In genomic region chr14:41072229-41072943, GRCm38 (mm10) we compare ENCODE assay signal across 8 mouse cellular contexts. TPM values are rescaled to one million over a fixed set of nuclear protein-coding genes. Genes with fewer than 3 reads are reported as not detected.
DNase-seq lines count a peak whose midpoint lies in the region; ATAC-seq and TF ChIP-seq lines count a peak whose summit lies in the region.

Gene Dydc1 (plus strand): TSS chr14:41072911.

- no peak within 1 kb of the TSS for H3K4me3 ChIP-seq in thymus, adult 2 months (ENCODE audit: control insufficient read depth, insufficient read depth, low read length)
- peak within 1 kb of the TSS; percentile 28 for H3K4me3 ChIP-seq in embryonic facial prominence, embryonic 11.5 days (ENCODE audit: low read depth, low read length)
- H3K4me3 ChIP-seq in heart, embryonic 12.5 days: peak within 1 kb of the TSS; percentile 51
- H3K4me3 ChIP-seq in kidney, embryonic 15.5 days (replicated peaks): peak within 1 kb of the TSS; percentile 49
- peak within 1 kb of the TSS; percentile 42 for H3K4me3 ChIP-seq in limb, embryonic 15.5 days
- peak within 1 kb of the TSS; percentile 43 for H3K4me3 ChIP-seq in midbrain, postnatal 0 days (ENCODE audit: low read depth, low read length)
- H3K4me3 ChIP-seq in stomach, embryonic 16.5 days (replicated peaks; ENCODE audit: low read length): peak within 1 kb of the TSS; percentile 49

- DNase-seq in thymus, adult 2 months: peak; percentile 2
- DNase-seq in thymus, postnatal 0 days (ENCODE audit: low spot score): no peak
- peak; percentile 79 for DNase-seq in embryonic facial prominence, embryonic 11.5 days (ENCODE audit: low spot score)
- DNase-seq in midbrain, postnatal 0 days (ENCODE audit: low spot score): peak; percentile 81

- no peaks in the 10 kb centered on the region for H3K27me3 ChIP-seq in thymus, adult 2 months (ENCODE audit: control insufficient read depth, insufficient read depth, low read length)
- H3K27me3 ChIP-seq in embryonic facial prominence, embryonic 11.5 days (ENCODE audit: control insufficient read depth, insufficient read depth, low read length): no peaks in the 10 kb centered on the region
- no peaks in the 10 kb centered on the region for H3K27me3 ChIP-seq in heart, embryonic 12.5 days (replicated peaks)
- no peaks in the 10 kb centered on the region for H3K27me3 ChIP-seq in kidney, embryonic 15.5 days
- no peaks in the 10 kb centered on the region for H3K27me3 ChIP-seq in limb, embryonic 15.5 days
- no peaks in the 10 kb centered on the region for H3K27me3 ChIP-seq in midbrain, postnatal 0 days (ENCODE audit: insufficient read depth, low read length)
- H3K27me3 ChIP-seq in stomach, embryonic 16.5 days (ENCODE audit: control insufficient read depth, insufficient read depth, low read length): no peaks in the 10 kb centered on the region

- TF ChIP-seq CTCF in thymus, adult 2 months (IDR thresholded peaks at IDR 0.05; ENCODE audit: borderline replicate concordance, control insufficient read depth, extremely low read depth, insufficient read depth, low read length, poor library complexity): no peak
- TF ChIP-seq CTCF in midbrain, postnatal 0 days (IDR thresholded peaks at IDR 0.05): no peak

- peak within 1 kb of the TSS; percentile 60 for H3K4me2 ChIP-seq in embryonic facial prominence, embryonic 11.5 days (ENCODE audit: low read depth, low read length)
- peak within 1 kb of the TSS; percentile 92 for H3K4me2 ChIP-seq in heart, embryonic 12.5 days
- H3K4me2 ChIP-seq in kidney, embryonic 15.5 days: peak within 1 kb of the TSS; percentile 76
- H3K4me2 ChIP-seq in limb, embryonic 15.5 days: peak within 1 kb of the TSS; percentile 62
- peak within 1 kb of the TSS; percentile 80 for H3K4me2 ChIP-seq in midbrain, postnatal 0 days (ENCODE audit: low read depth, low read length, poor library complexity, severe bottlenecking)
- peak within 1 kb of the TSS; percentile 69 for H3K4me2 ChIP-seq in stomach, embryonic 16.5 days (ENCODE audit: low read depth, low read length)

- H3K9ac ChIP-seq in embryonic facial prominence, embryonic 11.5 days (replicated peaks; ENCODE audit: low read length): no peak within 1 kb of the TSS
- peak within 1 kb of the TSS; percentile 22; the same call in 1 of the 2 replicates for H3K9ac ChIP-seq in heart, embryonic 12.5 days
- 0 out of 2 replicates have a peak within 1 kb of the TSS, but pooled peaks have one; percentile 21 for H3K9ac ChIP-seq in kidney, embryonic 15.5 days
- H3K9ac ChIP-seq in limb, embryonic 15.5 days: 0 out of 2 replicates have a peak within 1 kb of the TSS, but pooled peaks have one; percentile 14
- no peak within 1 kb of the TSS; the same call in 1 of the 2 replicates for H3K9ac ChIP-seq in midbrain, postnatal 0 days (replicated peaks; ENCODE audit: low read length, poor library complexity, severe bottlenecking)
- 0 out of 2 replicates have a peak within 1 kb of the TSS, but pooled peaks have one; percentile 26 for H3K9ac ChIP-seq in stomach, embryonic 16.5 days (ENCODE audit: low read length)

- H3K36me3 ChIP-seq in thymus, adult 2 months (ENCODE audit: control insufficient read depth, insufficient read depth, low read length): no peaks in the 10 kb centered on the region
- H3K36me3 ChIP-seq in embryonic facial prominence, embryonic 11.5 days (replicated peaks; ENCODE audit: control insufficient read depth, insufficient read depth, low read depth, low read length): no peaks in the 10 kb centered on the region
- no peaks in the 10 kb centered on the region for H3K36me3 ChIP-seq in heart, embryonic 12.5 days
- no peaks in the 10 kb centered on the region for H3K36me3 ChIP-seq in kidney, embryonic 15.5 days
- no peaks in the 10 kb centered on the region for H3K36me3 ChIP-seq in limb, embryonic 15.5 days
- no peaks in the 10 kb centered on the region for H3K36me3 ChIP-seq in midbrain, postnatal 0 days (ENCODE audit: insufficient read depth, low read length)
- H3K36me3 ChIP-seq in stomach, embryonic 16.5 days (ENCODE audit: control insufficient read depth, insufficient read depth, low read length): no peaks in the 10 kb centered on the region

- TF ChIP-seq POLR2A in thymus, adult 2 months (IDR thresholded peaks at IDR 0.05; ENCODE audit: control insufficient read depth, extremely low read depth, insufficient read depth, low read length, poor library complexity): no peak

- ATAC-seq in embryonic facial prominence, embryonic 11.5 days (replicated peaks; ENCODE audit: insufficient number of reproducible peaks, low FRiP score, low TSS enrichment, low read depth): peak; percentile 93
- ATAC-seq in heart, embryonic 12.5 days (ENCODE audit: insufficient number of reproducible peaks, low FRiP score): peak; percentile 66
- peak; percentile 91 for ATAC-seq in kidney, embryonic 15.5 days (replicated peaks; ENCODE audit: low FRiP score)
- ATAC-seq in limb, embryonic 15.5 days (ENCODE audit: insufficient number of reproducible peaks, low FRiP score, low TSS enrichment, low read depth): no peak
- ATAC-seq in midbrain, postnatal 0 days (ENCODE audit: low FRiP score): peak; percentile 89
- ATAC-seq in stomach, embryonic 16.5 days (ENCODE audit: insufficient read depth, low FRiP score): peak; percentile 75

- no peak within 1 kb of the TSS for H3K27ac ChIP-seq in thymus, adult 2 months (ENCODE audit: control insufficient read depth, insufficient read depth, low read length)
- no peak within 1 kb of the TSS for H3K27ac ChIP-seq in embryonic facial prominence, embryonic 11.5 days (replicated peaks; ENCODE audit: low read depth, low read length)
- no peak within 1 kb of the TSS for H3K27ac ChIP-seq in heart, embryonic 12.5 days (ENCODE audit: poor library complexity, severe bottlenecking)
- no peak within 1 kb of the TSS for H3K27ac ChIP-seq in kidney, embryonic 15.5 days
- H3K27ac ChIP-seq in limb, embryonic 15.5 days: no peak within 1 kb of the TSS
- H3K27ac ChIP-seq in midbrain, postnatal 0 days (ENCODE audit: low read depth, low read length): no peak within 1 kb of the TSS
- H3K27ac ChIP-seq in stomach, embryonic 16.5 days (ENCODE audit: low read length): no peak within 1 kb of the TSS

- H3K4me1 ChIP-seq in thymus, adult 2 months (replicated peaks; ENCODE audit: control insufficient read depth, insufficient read depth, low read length): no peaks in the 10 kb centered on the region
- H3K4me1 ChIP-seq in embryonic facial prominence, embryonic 11.5 days (ENCODE audit: control insufficient read depth, insufficient read depth, low read length): no peaks in the 10 kb centered on the region
- peaks cover 7% of the 10 kb centered on the region; the same call in 1 of the 2 replicates for H3K4me1 ChIP-seq in heart, embryonic 12.5 days (replicated peaks)
- peaks cover 11% of the 10 kb centered on the region for H3K4me1 ChIP-seq in kidney, embryonic 15.5 days
- H3K4me1 ChIP-seq in limb, embryonic 15.5 days: peaks cover 9% of the 10 kb centered on the region
- no peaks in the 10 kb centered on the region for H3K4me1 ChIP-seq in midbrain, postnatal 0 days (ENCODE audit: insufficient read depth, low read length)
- H3K4me1 ChIP-seq in stomach, embryonic 16.5 days (ENCODE audit: control insufficient read depth, insufficient read depth, low read length): peaks cover 5% of the 10 kb centered on the region

- 13% methylated on average over 23 of the region's 23 CpGs for WGBS in thymus, adult 2 months
- 13% methylated on average over 23 of the region's 23 CpGs for WGBS in embryonic facial prominence, embryonic 11.5 days
- 11% methylated on average over 23 of the region's 23 CpGs for WGBS in heart, embryonic 12.5 days
- 11% methylated on average over 23 of the region's 23 CpGs for WGBS in kidney, embryonic 15.5 days
- 11% methylated on average over 23 of the region's 23 CpGs for WGBS in limb, embryonic 15.5 days
- 11% methylated on average over 23 of the region's 23 CpGs for WGBS in midbrain, postnatal 0 days
- 10% methylated on average over 23 of the region's 23 CpGs for WGBS in stomach, embryonic 16.5 days

- no peaks in the 10 kb centered on the region for H3K9me3 ChIP-seq in embryonic facial prominence, embryonic 11.5 days (replicated peaks; ENCODE audit: control insufficient read depth, low read length)
- H3K9me3 ChIP-seq in heart, embryonic 12.5 days (replicated peaks): no peaks in the 10 kb centered on the region
- H3K9me3 ChIP-seq in kidney, embryonic 15.5 days (replicated peaks): no peaks in the 10 kb centered on the region
- no peaks in the 10 kb centered on the region for H3K9me3 ChIP-seq in limb, embryonic 15.5 days
- H3K9me3 ChIP-seq in midbrain, postnatal 0 days (ENCODE audit: low read length): no peaks in the 10 kb centered on the region
- no peaks in the 10 kb centered on the region for H3K9me3 ChIP-seq in stomach, embryonic 16.5 days (replicated peaks; ENCODE audit: control insufficient read depth, low read length)

RNA-seq across cellular contexts. Expression of gene Dydc1, which starts in this region (rescaled TPM):
- 0.09 TPM in 1 of 2 replicates, not detected in the other for polyA plus RNA-seq in thymus, adult 2 months (2012; rRNA removed)
- not detected in 2 replicates for polyA plus RNA-seq in thymus, postnatal 0 days (2015; fragmentation: Nextera tagmentation; extraction: Ambion mirVana)
- polyA plus RNA-seq in embryonic facial prominence, embryonic 11.5 days (2014; fragmentation: Nextera tagmentation; extraction: Ambion mirVana): not detected in 2 replicates
- not detected in 2 replicates for polyA plus RNA-seq in heart, embryonic 12.5 days (2016; fragmentation: Nextera tagmentation; extraction: Ambion mirVana)
- polyA plus RNA-seq in kidney, embryonic 15.5 days (2015; fragmentation: Nextera tagmentation; extraction: Ambion mirVana): 0.16 TPM in 1 of 2 replicates, not detected in the other
- not detected in 2 replicates for polyA plus RNA-seq in limb, embryonic 15.5 days (2015; fragmentation: Nextera tagmentation; extraction: Ambion mirVana)
- total RNA-seq in midbrain, postnatal 0 days (2014; rRNA removed): 0.33 TPM in 1 of 2 replicates, not detected in the other
- polyA plus RNA-seq in midbrain, postnatal 0 days (2015; fragmentation: Nextera tagmentation; extraction: Ambion mirVana): 0.23 TPM in 1 of 2 replicates, not detected in the other
- not detected in 2 replicates for polyA plus RNA-seq in stomach, embryonic 16.5 days (2015; fragmentation: Nextera tagmentation; extraction: Ambion mirVana)

Comparison
In these comparisons a context has a peak if more than half of its experiments do, and no peak if none do; other contexts are left out.
1. Peak in DNase-seq in thymus, adult 2 months; RNA of the gene not detected or under 1 TPM.
2. Peak in DNase-seq, ATAC-seq, H3K4me3 ChIP-seq and H3K4me2 ChIP-seq in embryonic facial prominence, embryonic 11.5 days; RNA of the gene not detected or under 1 TPM.
3. Peak in ATAC-seq, H3K4me3 ChIP-seq, H3K9ac ChIP-seq and H3K4me2 ChIP-seq in heart, embryonic 12.5 days; RNA of the gene not detected or under 1 TPM.
4. Peak in ATAC-seq, H3K4me3 ChIP-seq, H3K9ac ChIP-seq and H3K4me2 ChIP-seq in kidney, embryonic 15.5 days; RNA of the gene not detected or under 1 TPM.
5. Peak in DNase-seq, ATAC-seq, H3K4me3 ChIP-seq and H3K4me2 ChIP-seq in midbrain, postnatal 0 days; RNA of the gene not detected or under 1 TPM.
6. Peak in ATAC-seq, H3K4me3 ChIP-seq, H3K9ac ChIP-seq and H3K4me2 ChIP-seq in stomach, embryonic 16.5 days; RNA of the gene not detected or under 1 TPM.